Mouse (Mus musculus) kidney, embryonic 15.5 days (tissue): Measurements from ENCODE around the gene Tmem198b. TPM values are rescaled to one million over a fixed set of nuclear protein-coding genes. Genes with fewer than 3 reads are reported as not detected.

Experiments used
- ATAC-seq: fragments of 200-750 bp; cut with Nextera tagmentation; replicated peaks from 2 replicates; pipeline ENCODE4 v1.8.0; 2017; ENCODE audit warnings: moderate TSS enrichment; ENCODE audit not compliant: low FRiP score
- H3K27ac ChIP-seq: fragments of 300-500 bp; sonication (generic); 2 replicates; pipeline ENCODE4 v1.5.1; 2015; ENCODE audit warnings: mild to moderate bottlenecking, inconsistent platforms
- H3K27me3 ChIP-seq: fragments of 300-500 bp; sonication (generic); 2 replicates; pipeline ENCODE4 v1.6.1; 2015; ENCODE audit warnings: inconsistent platforms
- H3K36me3 ChIP-seq: fragments of 300-500 bp; sonication (generic); 2 replicates; pipeline ENCODE4 v1.6.1; 2015; ENCODE audit warnings: inconsistent platforms
- H3K4me1 ChIP-seq: fragments of 300-500 bp; sonication (generic); 2 replicates; pipeline ENCODE4 v1.6.1; 2015; ENCODE audit warnings: inconsistent platforms
- H3K4me2 ChIP-seq: fragments of 300-500 bp; sonication (generic); 2 replicates; pipeline ENCODE4 v1.6.1; 2015; ENCODE audit warnings: moderate library complexity, mild to moderate bottlenecking, inconsistent platforms
- H3K4me3 ChIP-seq: fragments of 300-500 bp; sonication (generic); replicated peaks from 2 replicates; pipeline ENCODE4 v1.5.1; 2015; ENCODE audit warnings: mild to moderate bottlenecking, inconsistent platforms
- H3K9ac ChIP-seq: fragments of 300-500 bp; sonication (generic); 2 replicates; pipeline ENCODE4 v1.6.1; 2015; ENCODE audit warnings: mild to moderate bottlenecking, inconsistent platforms
- H3K9me3 ChIP-seq: fragments of 300-500 bp; sonication (generic); replicated peaks from 2 replicates; pipeline ENCODE4 v1.6.1; 2016; ENCODE audit warnings: inconsistent platforms
- WGBS: fragments of 180-500 bp; shearing (Covaris S2); methylation state at CpG from one replicate; pipeline ENCODE4 v1.1.7; 2015; ENCODE audit warnings: mixed read lengths; 5-methylcytosine and 5-hydroxymethylcytosine counted together
- polyA plus RNA-seq: library from polyadenylated mRNA; unstranded; fragments of >200 nt; fragmentation: Nextera tagmentation; extraction: Ambion mirVana; gene quantifications from 2 replicates; pipeline ENCODE4 v1.2.1, GENCODE M21; 2015

Gene Tmem198b
- polyA plus RNA-seq, 1 experiment from 2014 or later = 20.6 TPM

GRCm38 (mm10) chr10:128821358-128822056 lies 17.3 kb upstream of the Tmem198b start, which contains the start of gene Ormdl2:
Gene Ormdl2, minus strand, starts transcription at chr10:128821645.
- Histone ChIP-seq H3K27me3 (no peaks in the 10 kb centered on the region), H3K27ac (peak within 1 kb of the TSS; percentile 79), H3K36me3 (peaks cover 49% of the 10 kb centered on the region), H3K4me3 (peak within 1 kb of the TSS; percentile 93), H3K4me1 (peaks cover 21% of the 10 kb centered on the region), H3K4me2 (peak within 1 kb of the TSS; percentile 75), H3K9me3 (no peaks in the 10 kb centered on the region), H3K9ac (peak within 1 kb of the TSS; percentile 81)
- ATAC-seq = peak; percentile 100
- under 1% methylated on average over 46 of the region's 46 CpGs for WGBS

DNA sequence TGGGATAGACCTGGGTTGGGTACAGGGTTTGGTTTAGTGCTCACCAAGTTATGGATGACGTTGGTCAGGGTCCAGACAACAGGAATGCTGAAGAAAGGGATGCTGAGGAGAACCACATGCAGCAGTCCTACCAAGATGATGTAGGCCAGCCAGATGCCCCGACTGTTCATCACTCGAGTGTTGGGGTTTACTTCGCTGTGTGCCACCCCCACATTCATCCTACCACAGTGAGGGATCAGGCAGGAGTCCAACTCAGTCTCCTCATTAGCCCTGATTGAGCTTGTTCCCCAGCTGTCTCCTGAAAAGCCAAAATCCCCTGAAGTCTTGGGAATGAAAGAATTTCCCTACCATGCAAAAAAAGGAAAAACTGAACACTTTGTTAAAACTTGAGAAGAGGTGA lies 16.0 kb upstream of the Tmem198b start:
- no peak overlapping the region for H3K27ac ChIP-seq
- WGBS = 87% methylated on average over 4 of the region's 4 CpGs
- H3K4me3 ChIP-seq = peak overlapping the region; percentile 93; the same call in 1 of the 2 replicates
- H3K9ac ChIP-seq = no peak overlapping the region
- peaks cover 56% of the 10 kb centered on the region for H3K36me3 ChIP-seq
- ATAC-seq = no peak
- peak overlapping the region; percentile 65 for H3K4me2 ChIP-seq
- no peaks in the 10 kb centered on the region for H3K27me3 ChIP-seq
- peaks cover 21% of the 10 kb centered on the region for H3K4me1 ChIP-seq
- H3K9me3 ChIP-seq = no peaks in the 10 kb centered on the region

DNA sequence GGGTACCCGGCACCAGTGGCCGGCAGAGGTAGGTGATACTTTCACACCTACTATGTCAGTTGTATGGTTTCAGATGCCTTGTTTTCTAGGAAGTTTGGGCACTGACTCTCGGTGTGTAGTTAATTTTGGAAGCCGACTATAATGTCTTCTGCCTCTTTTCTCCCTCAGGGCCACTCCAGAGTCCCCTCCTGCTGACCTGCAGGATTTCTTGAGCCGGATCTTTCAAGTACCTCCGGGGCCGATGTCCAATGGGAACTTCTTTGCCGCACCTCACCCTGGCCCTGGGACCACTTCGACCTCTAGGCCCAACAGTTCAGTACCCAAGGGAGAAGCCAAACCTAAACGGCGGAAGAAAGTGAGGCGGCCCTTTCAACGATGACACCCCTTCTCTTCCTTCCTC lies 12.9 kb upstream of the Tmem198b start, which contains the start of gene Sarnp:
Sarnp (plus strand) TSS at position 301 of the 400 bp plus-strand sequence.
- no peak within 1 kb of the TSS for H3K27ac ChIP-seq
- H3K9ac ChIP-seq = no peak within 1 kb of the TSS
- H3K9me3 ChIP-seq = no peaks in the 10 kb centered on the region
- 85% methylated on average over 13 of the region's 13 CpGs for WGBS
- peaks cover 68% of the 10 kb centered on the region for H3K36me3 ChIP-seq
- no peak for ATAC-seq
- H3K4me2 ChIP-seq = no peak within 1 kb of the TSS
- H3K27me3 ChIP-seq = no peaks in the 10 kb centered on the region
- H3K4me3 ChIP-seq = no peak within 1 kb of the TSS
- H3K4me1 ChIP-seq = peaks cover 7% of the 10 kb centered on the region

DNA sequence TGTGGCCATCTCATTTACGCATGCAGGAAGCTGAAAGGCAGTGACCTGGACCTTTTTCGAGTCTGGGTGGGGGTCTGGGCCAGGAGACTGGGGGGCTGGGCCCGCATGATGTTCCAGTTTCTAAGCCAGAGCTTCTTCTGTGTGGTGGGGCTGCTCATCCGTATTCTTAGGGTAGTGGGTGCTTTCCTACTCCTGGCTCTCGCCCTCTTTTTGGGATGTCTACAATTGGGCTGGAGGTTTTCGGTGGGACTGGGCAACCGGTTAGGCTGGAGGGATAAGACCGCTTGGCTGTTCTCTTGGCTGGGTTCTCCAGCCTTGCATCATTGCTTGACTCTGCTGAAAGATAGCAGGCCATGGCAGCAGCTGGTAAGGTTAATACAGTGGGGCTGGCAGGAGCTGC lies 2.8 kb upstream of the Tmem198b start:
- peak overlapping the region; percentile 57 for H3K9ac ChIP-seq
- no peak for ATAC-seq
- peak overlapping the region; percentile 74 for H3K4me3 ChIP-seq
- H3K4me2 ChIP-seq = peak overlapping the region; percentile 81
- no peaks in the 10 kb centered on the region for H3K9me3 ChIP-seq
- no peak overlapping the region for H3K27ac ChIP-seq
- peaks cover 57% of the 10 kb centered on the region for H3K4me1 ChIP-seq
- WGBS = 89% methylated on average over 8 of the region's 8 CpGs
- peaks cover 34% of the 10 kb centered on the region for H3K36me3 ChIP-seq
- H3K27me3 ChIP-seq = no peaks in the 10 kb centered on the region

DNA sequence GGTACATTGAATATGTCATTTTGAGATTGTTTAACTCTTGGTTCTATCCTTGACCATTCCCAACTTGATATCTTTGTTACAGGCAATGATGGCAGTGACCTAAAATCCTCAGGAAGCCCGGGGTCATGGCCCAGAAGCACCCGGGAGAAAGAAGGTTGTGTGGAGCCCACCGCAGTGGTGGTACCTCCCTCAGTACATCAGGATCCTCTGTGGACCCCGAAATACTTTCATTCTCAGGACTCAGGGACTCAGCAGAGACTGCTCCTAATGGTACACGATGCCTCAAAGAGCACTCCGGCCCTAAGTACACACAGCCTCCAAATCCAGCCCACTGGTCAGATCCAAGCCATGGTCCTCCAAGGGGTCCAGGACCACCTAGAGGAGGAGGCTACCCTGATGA lies 1.9 kb upstream of the Tmem198b start:
- Histone ChIP-seq H3K4me1 (peaks cover 59% of the 10 kb centered on the region), H3K36me3 (peaks cover 34% of the 10 kb centered on the region), H3K4me3 (peak overlapping the region; percentile 74), H3K9ac (peak overlapping the region; percentile 57), H3K9me3 (no peaks in the 10 kb centered on the region), H3K27ac (peak overlapping the region; percentile 97), H3K27me3 (no peaks in the 10 kb centered on the region), H3K4me2 (peak overlapping the region; percentile 81)
- 47% methylated on average over 6 of the region's 6 CpGs for WGBS
- ATAC-seq = no peak

DNA sequence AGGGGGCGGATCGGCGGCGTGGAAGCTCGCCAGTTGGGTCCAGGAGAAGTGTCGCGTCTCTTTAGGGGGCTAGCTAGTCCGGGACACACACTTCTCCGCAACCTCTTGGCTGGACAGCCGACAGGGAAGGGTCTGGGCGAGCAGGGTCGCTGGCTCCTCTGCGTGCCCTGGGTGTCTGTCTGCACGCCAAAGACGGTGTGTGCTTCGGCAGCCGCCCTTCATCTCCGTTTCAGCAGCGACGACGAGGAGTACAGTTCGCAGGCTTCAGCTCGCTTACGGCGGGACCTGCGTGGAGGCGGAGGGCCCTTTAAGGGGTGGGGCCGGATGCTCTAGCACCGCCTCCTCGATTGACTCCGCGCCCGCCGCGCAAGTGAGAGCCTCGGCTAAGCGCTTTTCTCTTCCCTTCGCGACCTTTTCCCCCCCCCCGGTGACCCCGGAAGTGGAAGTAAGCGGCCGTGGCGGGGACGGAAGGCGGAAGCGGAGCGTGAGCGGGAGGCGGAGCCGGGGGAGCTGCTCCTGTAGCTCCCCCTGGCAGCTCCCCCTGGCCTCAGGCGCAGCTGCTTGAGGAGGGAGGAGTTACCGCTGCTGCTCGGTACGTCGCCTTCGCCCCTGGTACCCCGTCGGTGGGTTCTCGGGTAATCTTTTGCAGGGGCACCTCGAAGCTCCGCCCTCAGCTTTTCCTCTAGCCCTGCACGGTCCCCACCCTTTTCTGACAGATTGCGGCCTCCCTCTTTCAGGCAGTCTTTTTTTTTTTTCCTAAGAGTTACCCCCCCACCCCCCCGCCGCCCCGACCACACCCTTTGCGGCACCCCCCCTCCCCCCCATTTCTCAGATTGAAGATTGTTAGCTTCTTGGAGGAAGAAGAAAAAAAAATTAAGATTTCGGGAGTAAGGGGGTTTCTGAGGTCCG lies 1.2 kb upstream of the Tmem198b start:
- peak; percentile 95 for ATAC-seq
- Histone ChIP-seq H3K36me3 (peaks cover 41% of the 10 kb centered on the region), H3K4me3 (peak overlapping the region; percentile 74), H3K4me2 (peak overlapping the region; percentile 81), H3K4me1 (peaks cover 59% of the 10 kb centered on the region), H3K27me3 (no peaks in the 10 kb centered on the region), H3K9ac (peak overlapping the region; percentile 63), H3K27ac (peak overlapping the region; percentile 97), H3K9me3 (no peaks in the 10 kb centered on the region)
- under 1% methylated on average over 70 of the region's 70 CpGs for WGBS

- H3K36me3 ChIP-seq = peaks cover 37% of the 10 kb centered on the region
- ATAC-seq = peak; percentile 13; the same call in 1 of the 2 replicates
Observed at GRCm38 (mm10) chr10:128803771-128804270, 349 bp downstream of the Tmem198b start, which contains the start of gene Dnajc14. Gene Dnajc14, plus strand, starts transcription at chr10:128804062.

DNA sequence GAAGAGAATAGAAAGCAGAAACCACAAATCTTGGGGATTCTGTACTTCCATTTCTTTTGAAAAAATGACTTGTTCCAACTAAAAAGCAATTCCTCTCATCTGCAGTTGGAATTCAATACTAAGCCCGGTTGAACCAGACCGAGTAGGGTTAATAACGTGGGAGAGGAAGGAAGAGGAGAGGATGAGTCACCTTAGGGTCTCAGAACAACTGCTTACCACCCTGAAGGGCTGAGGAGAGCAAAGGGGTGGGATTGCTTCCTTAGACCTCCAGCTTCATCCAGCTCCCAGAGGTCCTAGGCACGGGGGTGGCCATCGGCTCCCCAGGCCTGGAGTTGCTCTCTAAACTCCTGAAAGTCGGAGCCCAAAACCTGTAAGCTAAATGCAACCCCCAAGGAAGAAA lies 809 bp downstream of the Tmem198b start:
- Histone ChIP-seq H3K27me3 (no peaks in the 10 kb centered on the region), H3K4me3 (peak overlapping the region; percentile 74), H3K27ac (peak overlapping the region; percentile 97), H3K9me3 (no peaks in the 10 kb centered on the region), H3K9ac (peak overlapping the region; percentile 63), H3K36me3 (peaks cover 35% of the 10 kb centered on the region), H3K4me2 (peak overlapping the region; percentile 81), H3K4me1 (peaks cover 44% of the 10 kb centered on the region)
- no peak for ATAC-seq
- 5% methylated on average over 6 of the region's 6 CpGs for WGBS

More at GRCm38 (mm10) chr10:128803771-128804270, 349 bp downstream of the Tmem198b start, which contains the start of gene Dnajc14:
- WGBS = under 1% methylated on average over 14 of the region's 14 CpGs
- Histone ChIP-seq H3K27ac (peak within 1 kb of the TSS; percentile 97), H3K9ac (peak within 1 kb of the TSS; percentile 63), H3K4me2 (peak within 1 kb of the TSS; percentile 81), H3K27me3 (no peaks in the 10 kb centered on the region), H3K9me3 (no peaks in the 10 kb centered on the region), H3K4me1 (peaks cover 48% of the 10 kb centered on the region), H3K4me3 (peak within 1 kb of the TSS; percentile 74)

GRCm38 (mm10) chr10:128802956-128803355 lies 1.2 kb downstream of the Tmem198b start:
- ATAC-seq = no peak
- Histone ChIP-seq H3K4me3 (peak overlapping the region; percentile 74), H3K36me3 (peaks cover 34% of the 10 kb centered on the region), H3K9ac (peak overlapping the region; percentile 63), H3K9me3 (no peaks in the 10 kb centered on the region), H3K4me1 (peaks cover 40% of the 10 kb centered on the region), H3K27me3 (no peaks in the 10 kb centered on the region), H3K4me2 (peak overlapping the region; percentile 81), H3K27ac (no peak overlapping the region)
- 50% methylated on average over 4 of the region's 4 CpGs for WGBS

DNA sequence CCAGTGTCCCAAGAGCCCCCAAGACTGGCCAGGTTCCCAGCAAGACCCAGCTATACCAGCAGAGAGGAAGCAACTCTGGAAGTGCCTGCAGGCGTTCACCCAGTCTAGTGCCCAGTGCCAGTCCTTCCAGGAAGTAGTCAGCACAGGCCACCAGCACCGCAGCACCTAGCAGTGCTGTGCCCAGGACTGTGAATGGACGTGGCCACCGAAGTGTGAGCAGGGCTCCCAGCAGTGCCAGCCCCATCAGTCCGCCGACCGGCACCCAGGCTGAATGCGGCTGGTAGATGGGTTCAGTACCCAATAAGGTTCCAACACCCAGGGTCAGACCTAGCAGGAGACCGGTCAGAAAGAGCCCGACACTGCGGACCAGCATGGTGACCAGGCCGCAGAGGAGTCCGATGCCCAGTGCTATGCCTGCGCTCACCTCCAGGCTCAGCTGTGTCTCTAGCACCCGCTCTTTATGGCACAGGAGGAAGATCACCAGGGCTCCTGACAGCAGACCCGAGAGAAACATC lies 2.1 kb downstream of the Tmem198b start:
- WGBS = 86% methylated on average over 16 of the region's 16 CpGs
- Histone ChIP-seq H3K27me3 (no peaks in the 10 kb centered on the region), H3K4me1 (peaks cover 30% of the 10 kb centered on the region), H3K9ac (no peak overlapping the region), H3K27ac (no peak overlapping the region), H3K4me3 (no peak overlapping the region), H3K9me3 (no peaks in the 10 kb centered on the region), H3K4me2 (no peak overlapping the region), H3K36me3 (peaks cover 28% of the 10 kb centered on the region)
- no peak for ATAC-seq

- H3K27ac ChIP-seq = no peak overlapping the region
- no peak overlapping the region for H3K4me2 ChIP-seq
- peaks cover 22% of the 10 kb centered on the region for H3K36me3 ChIP-seq
- H3K9me3 ChIP-seq = no peaks in the 10 kb centered on the region
- H3K27me3 ChIP-seq = no peaks in the 10 kb centered on the region
- 93% methylated on average over 8 of the region's 8 CpGs for WGBS
- ATAC-seq = no peak
- H3K4me3 ChIP-seq = no peak overlapping the region
- H3K4me1 ChIP-seq = peaks cover 19% of the 10 kb centered on the region
- H3K9ac ChIP-seq = no peak overlapping the region
Observed at GRCm38 (mm10) chr10:128798676-128799075, 5.5 kb downstream of the Tmem198b start.
